Mouse (Mus musculus) gastrocnemius, postnatal 25 days (tissue): ENCODE results near the gene Lama1. TPM values are rescaled to one million over a fixed set of nuclear protein-coding genes. Genes with fewer than 3 reads are reported as not detected.

Experiments
- DNase-seq: peaks from one replicate; pipeline ENCODE4 v3.0.0; 2022
- long read RNA-seq, 2 experiments: library from polyadenylated mRNA; stranded (forward); transcript quantifications; one replicate each; pipeline ENCODE4 v2.0.0; 2021
- total RNA-seq, 2 experiments: library from RNA; stranded (reverse); gene quantifications; 1 replicate in 1 of 2; 2 replicates in 1 of 2; pipeline ENCODE4 v1.2.3; 2021

Gene Lama1
- under 1 TPM; 0.05 to 0.11 TPM for total RNA-seq
- long read RNA-seq, experiment 1: 0 reads
- long read RNA-seq, experiment 2: 0 reads

- peak; percentile 56 for DNase-seq
Measured at GRCm38 (mm10) chr17:67696694-67697386, at the start of gene Lama1. Gene Lama1 (plus strand): TSS chr17:67697259.

GRCm38 (mm10) chr17:67651506-67651905, 45.6 kb upstream of the Lama1 start:
- no peak for DNase-seq

GRCm38 (mm10) chr17:67664299-67664698, 32.8 kb upstream of the Lama1 start:
- no peak for DNase-seq

- DNase-seq: no peak
Measured at GRCm38 (mm10) chr17:67666981-67667380, 30.1 kb upstream of the Lama1 start.

GRCm38 (mm10) chr17:67667981-67668380, 29.1 kb upstream of the Lama1 start:
- DNase-seq: no peak

GRCm38 (mm10) chr17:67678576-67678975, 18.5 kb upstream of the Lama1 start:
- no peak for DNase-seq

GRCm38 (mm10) chr17:67681084-67681483, 16.0 kb upstream of the Lama1 start:
- no peak for DNase-seq

- DNase-seq: no peak
Measured at GRCm38 (mm10) chr17:67685022-67685743, 11.9 kb upstream of the Lama1 start.

- no peak for DNase-seq
Measured at GRCm38 (mm10) chr17:67687505-67687904, 9.6 kb upstream of the Lama1 start.

GRCm38 (mm10) chr17:67690689-67691088, 6.4 kb upstream of the Lama1 start:
- DNase-seq: no peak

- DNase-seq: no peak
Measured at GRCm38 (mm10) chr17:67692651-67693050, 4.4 kb upstream of the Lama1 start.

GRCm38 (mm10) chr17:67693861-67694260, 3.2 kb upstream of the Lama1 start:
- DNase-seq: no peak

GRCm38 (mm10) chr17:67697461-67697891, 417 bp downstream of the Lama1 start:
- DNase-seq: no peak

GRCm38 (mm10) chr17:67698301-67698700, 1.2 kb downstream of the Lama1 start:
- no peak for DNase-seq

GRCm38 (mm10) chr17:67701761-67702160, 4.7 kb downstream of the Lama1 start:
- DNase-seq: no peak

GRCm38 (mm10) chr17:67702941-67703340, 5.9 kb downstream of the Lama1 start:
- no peak for DNase-seq

- DNase-seq: no peak
Measured at GRCm38 (mm10) chr17:67705035-67705769, 8.1 kb downstream of the Lama1 start.

GRCm38 (mm10) chr17:67706372-67706771, 9.3 kb downstream of the Lama1 start:
- no peak for DNase-seq

- DNase-seq: no peak
Measured at GRCm38 (mm10) chr17:67707793-67708364, 10.8 kb downstream of the Lama1 start.

- no peak for DNase-seq
Measured at GRCm38 (mm10) chr17:67710377-67710781, 13.3 kb downstream of the Lama1 start.

- no peak for DNase-seq
Measured at GRCm38 (mm10) chr17:67711361-67711760, 14.3 kb downstream of the Lama1 start.

- DNase-seq: no peak
Measured at GRCm38 (mm10) chr17:67712929-67713328, 15.9 kb downstream of the Lama1 start.

- no peak for DNase-seq
Measured at GRCm38 (mm10) chr17:67715466-67715865, 18.4 kb downstream of the Lama1 start.
